Mouse (Mus musculus) liver, embryonic 14 days (tissue): Measurements from ENCODE around the gene Ddah1. TPM values are rescaled to one million over a fixed set of nuclear protein-coding genes. Genes with fewer than 3 reads are reported as not detected.

Source experiments
- polyA plus RNA-seq: library from polyadenylated mRNA; depleted of rRNA; stranded (reverse); fragments of >200 nt; gene quantifications from 2 replicates; pipeline ENCODE4 v1.2.3, GENCODE M21; 2012; rRNA removed

Ddah1 gene
- polyA plus RNA-seq, result 15.6 and 17.2 TPM in 2 replicates

GRCm38 (mm10) chr3:145758561-145759378 lies at the start of gene Ddah1:
Gene Ddah1 (plus strand): TSS chr3:145758675.

GRCm38 (mm10) chr3:145922019-145922854 lies 163.8 kb downstream of the Ddah1 start, which contains the start of gene Bcl10:
Gene Bcl10 (plus strand): TSS chr3:145922804.

GRCm38 (mm10) chr3:145937505-145938404 lies 179.3 kb downstream of the Ddah1 start, which contains the start of gene 2410004B18Rik:
Gene 2410004B18Rik (plus strand): TSS chr3:145938014.

Other genes with a start within 250 kb of the Ddah1 start
- gene Znhit6, start 182.5 kb upstream of the Ddah1 start, polyA plus RNA-seq, result 8.8 and 9.9 TPM in 2 replicates
- gene Ccn1, start 108.7 kb upstream of the Ddah1 start, polyA plus RNA-seq, result 3.2 and 5.3 TPM in 2 replicates
- 6.6 and 8.5 TPM in 2 replicates for gene Bcl10, start 164.1 kb downstream of the Ddah1 start, polyA plus RNA-seq
- 7.4 and 9.3 TPM in 2 replicates for gene 2410004B18Rik, start 179.3 kb downstream of the Ddah1 start, polyA plus RNA-seq
- gene Syde2, start 229.2 kb downstream of the Ddah1 start, polyA plus RNA-seq, result 0.85 and 0.91 TPM in 2 replicates